Mouse (Mus musculus) lung, adult 2 months (tissue): ENCODE data around the gene Cops6. TPM values are rescaled to one million over a fixed set of nuclear protein-coding genes. Genes with fewer than 3 reads are reported as not detected.

Experiments used
- DNase-seq: peaks from one replicate; pipeline ENCODE4 v3.0.0; 2022
- H3K4me1 ChIP-seq: fragments of 200-500 bp; 2 replicates; pipeline ENCODE4 v1.6.1; 2011; ENCODE audit warnings: low read length; ENCODE audit not compliant: control insufficient read depth, insufficient read depth
- H3K4me3 ChIP-seq: fragments of 200-500 bp; replicated peaks from 2 replicates; pipeline ENCODE3; 2011; ENCODE audit warnings: low read depth, mild to moderate bottlenecking, control low read depth, low read length; ENCODE audit errors: extremely low read depth
- CTCF ChIP-seq: fragments of 200-500 bp; IDR thresholded peaks from 2 replicates; pipeline ENCODE4 v1.5.1; 2011; ENCODE audit warnings: mild to moderate bottlenecking, low read length, control low read depth; ENCODE audit not compliant: insufficient read depth
- POLR2A ChIP-seq: fragments of 200-500 bp; IDR thresholded peaks from 2 replicates; pipeline ENCODE4 v1.6.1; 2011; ENCODE audit warnings: low read depth, mild to moderate bottlenecking, control low read depth, low read length, borderline replicate concordance; ENCODE audit errors: extremely low read depth
- WGBS: fragments of 180-500 bp; shearing (Covaris S2); methylation state at CpG from one replicate; pipeline ENCODE4 v1.1.7; 2018; 5-methylcytosine and 5-hydroxymethylcytosine counted together
- polyA plus RNA-seq: library from polyadenylated mRNA; depleted of rRNA; stranded (reverse); fragments of >200 nt; gene quantifications from 2 replicates; pipeline ENCODE4 v1.2.3, GENCODE M21; 2012; rRNA removed

Gene Cops6
- 47.7 and 59.9 TPM in 2 replicates for polyA plus RNA-seq

- DNase-seq, result peak; percentile 96
- peak within 1 kb of the TSS; percentile 93 for H3K4me3 ChIP-seq
- WGBS, result 1% methylated on average over 42 of the region's 42 CpGs
- H3K4me1 ChIP-seq, result no peaks in the 10 kb centered on the region
- TF ChIP-seq CTCF (no peak), POLR2A (peak; percentile 85; the same call in 1 of the 2 replicates)
Observed at GRCm38 (mm10) chr5:138160842-138161665, at the start of gene Cops6. Cops6 (plus strand) TSS chr5:138161071.

- peak; percentile 93 for DNase-seq
- 6% methylated on average over 38 of the region's 38 CpGs for WGBS
- H3K4me1 ChIP-seq, result peaks cover 12% of the 10 kb centered on the region
- TF ChIP-seq CTCF, result no peak
- peak; percentile 89 for TF ChIP-seq POLR2A
- H3K4me3 ChIP-seq, result peak within 1 kb of the TSS; percentile 98
Observed at GRCm38 (mm10) chr5:138116255-138117198, 44.3 kb upstream of the Cops6 start, which contains the start of gene Zscan21. Zscan21 (plus strand) TSS chr5:138116903.

GRCm38 (mm10) chr5:138117199-138118015, 43.5 kb upstream of the Cops6 start:
- no peak for TF ChIP-seq CTCF
- H3K4me1 ChIP-seq, result peaks cover 12% of the 10 kb centered on the region
- DNase-seq, result peak; percentile 9
- 2% methylated on average over 16 of the region's 16 CpGs for WGBS
- H3K4me3 ChIP-seq, result peak overlapping the region; percentile 98

- WGBS, result 39% methylated on average over 3 of the region's 3 CpGs
- no peak for DNase-seq
- no peak for TF ChIP-seq CTCF
- TF ChIP-seq POLR2A, result no peak
- Histone ChIP-seq H3K4me1 (peaks cover 12% of the 10 kb centered on the region), H3K4me3 (no peak overlapping the region)
Observed at GRCm38 (mm10) chr5:138118041-138118440, 42.8 kb upstream of the Cops6 start.

- Histone ChIP-seq H3K4me3 (no peak overlapping the region), H3K4me1 (no peaks in the 10 kb centered on the region)
- WGBS, result 82% methylated on average over 5 of the region's 5 CpGs
- DNase-seq, result no peak
- TF ChIP-seq POLR2A, result no peak
- TF ChIP-seq CTCF, result no peak
Observed at GRCm38 (mm10) chr5:138132425-138133064, 28.3 kb upstream of the Cops6 start.

- no peak for DNase-seq
- Histone ChIP-seq H3K4me3 (no peak overlapping the region), H3K4me1 (no peaks in the 10 kb centered on the region)
- WGBS, result 27% methylated on average over 4 of the region's 4 CpGs
- TF ChIP-seq POLR2A (no peak), CTCF (no peak)
Observed at GRCm38 (mm10) chr5:138137257-138137656, 23.6 kb upstream of the Cops6 start.

- 53% methylated on average over 8 of the region's 8 CpGs for WGBS
- no peaks in the 10 kb centered on the region for H3K4me1 ChIP-seq
- DNase-seq, result no peak
- TF ChIP-seq POLR2A (no peak), CTCF (peak; percentile 52; the same call in 1 of the 2 replicates)
- no peak overlapping the region for H3K4me3 ChIP-seq
Observed at GRCm38 (mm10) chr5:138137935-138138549, 22.8 kb upstream of the Cops6 start.

- no peak for TF ChIP-seq CTCF
- H3K4me1 ChIP-seq, result no peaks in the 10 kb centered on the region
- H3K4me3 ChIP-seq, result no peak overlapping the region
- DNase-seq, result no peak
- 58% methylated on average over 4 of the region's 4 CpGs for WGBS
Observed at GRCm38 (mm10) chr5:138138585-138138984, 22.3 kb upstream of the Cops6 start.
